8 mouse cellular contexts compared by ENCODE assay signal in the genomic region with DNA sequence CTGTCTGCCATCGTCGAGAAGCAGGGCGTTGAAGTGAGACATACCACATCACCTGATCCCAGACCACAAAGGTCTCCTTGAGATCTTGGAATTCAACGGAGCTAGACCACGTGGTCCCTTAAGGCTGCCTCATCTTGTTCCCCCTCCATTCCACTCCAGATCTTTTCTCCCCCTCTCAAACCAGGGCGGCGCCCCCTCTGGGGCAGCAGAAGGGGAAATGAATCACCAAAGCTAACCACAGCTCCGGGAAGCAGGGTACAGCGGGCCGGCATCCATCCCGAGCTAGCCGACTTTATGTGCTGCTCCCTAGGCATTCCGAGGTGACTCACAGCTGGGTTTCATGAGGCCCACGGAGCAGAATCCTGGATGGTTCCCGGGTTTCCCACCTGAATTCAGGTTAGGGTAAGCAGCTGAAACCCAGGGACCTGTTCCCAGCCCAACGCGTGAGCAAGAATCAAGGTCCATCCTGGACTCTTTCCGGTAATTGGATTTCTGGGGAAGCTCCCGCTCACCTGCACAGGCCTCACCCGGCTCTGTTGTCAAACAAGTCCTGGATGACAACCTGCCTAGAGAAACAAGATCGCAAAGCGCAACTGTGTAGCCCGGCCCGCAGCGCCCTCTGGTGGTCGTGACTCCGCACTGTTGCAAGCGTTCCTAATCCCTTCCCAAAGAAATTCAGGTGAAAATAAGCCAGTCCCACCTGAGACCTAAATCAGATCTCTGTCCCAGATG. TPM values are rescaled to one million over a fixed set of nuclear protein-coding genes. Genes with fewer than 3 reads are reported as not detected.
DNase-seq lines count a peak whose midpoint lies in the region; ATAC-seq lines count a peak whose summit lies in the region.

TSS of gene Slc35e4 (minus strand) at position 556 of the 732 bp plus-strand sequence.

- peak; percentile 72 for ATAC-seq in hindbrain, embryonic 16.5 days

- peak within 1 kb of the TSS; percentile 88 for H3K27ac ChIP-seq in hindbrain, embryonic 16.5 days (ENCODE audit: low read depth, low read length)
- peak within 1 kb of the TSS; percentile 91 for H3K27ac ChIP-seq in macrophage

- peaks cover 40% of the 10 kb centered on the region for H3K4me1 ChIP-seq in hindbrain, embryonic 16.5 days (ENCODE audit: control insufficient read depth, insufficient read depth, low read depth, low read length)

- H3K79me2 ChIP-seq in macrophage (ENCODE audit: inconsistent target): peaks cover 42% of the 10 kb centered on the region

- no peaks in the 10 kb centered on the region for H3K27me3 ChIP-seq in hindbrain, embryonic 16.5 days (replicated peaks; ENCODE audit: control insufficient read depth, insufficient read depth, low read length)

- peak within 1 kb of the TSS; percentile 78 for H3K4me3 ChIP-seq in hindbrain, embryonic 16.5 days (ENCODE audit: low read length)
- H3K4me3 ChIP-seq in macrophage (ENCODE audit: inconsistent target): peak within 1 kb of the TSS; percentile 86

- no peaks in the 10 kb centered on the region for H3K9me3 ChIP-seq in hindbrain, embryonic 16.5 days (ENCODE audit: control insufficient read depth, low read length)

- DNase-seq in T-cell, adult 2 months (ENCODE audit: low spot score): peak; percentile 68
- peak; percentile 94 to 95 for DNase-seq in cerebellum, postnatal 36 days
- DNase-seq in gastrocnemius, adult 18-20 months (ENCODE audit: low spot score): peak; percentile 80
- DNase-seq in left cerebral cortex, adult 18-20 months (ENCODE audit: low spot score in 2 of 2): peak; percentile 81 to 87
- DNase-seq in retina, postnatal 7 days (ENCODE audit: low read depth, low spot score): peak; percentile 68
- DNase-seq in urinary bladder, adult 2 months (ENCODE audit: low spot score): peak; percentile 78

- no peaks in the 10 kb centered on the region for H3K36me3 ChIP-seq in hindbrain, embryonic 16.5 days (ENCODE audit: control insufficient read depth, insufficient read depth, low read length)
- peaks cover 3% of the 10 kb centered on the region; the same call in 1 of the 2 replicates for H3K36me3 ChIP-seq in macrophage (ENCODE audit: inconsistent target)

- WGBS in hindbrain, embryonic 16.5 days: under 1% methylated on average over 28 of the region's 28 CpGs
- 0% methylated on average over 24 of the region's 28 CpGs for WGBS in macrophage (ENCODE audit: missing documents)

- peak within 1 kb of the TSS; percentile 79 for H3K9ac ChIP-seq in hindbrain, embryonic 16.5 days (ENCODE audit: low read depth, low read length)

- peak within 1 kb of the TSS; percentile 94 for H3K4me2 ChIP-seq in hindbrain, embryonic 16.5 days (ENCODE audit: low read length)

RNA-seq across cellular contexts. Expression of gene Slc35e4, which starts in this region (rescaled TPM):
- total RNA-seq in gastrocnemius, adult 18-20 months (2021): 10 to 100 TPM; 16.5 to 30.9 TPM
- polyA plus RNA-seq in hindbrain, embryonic 16.5 days (2015; fragmentation: Nextera tagmentation; extraction: Ambion mirVana): 20.5 and 22.2 TPM in 2 replicates
- total RNA-seq in left cerebral cortex, adult 18-20 months (2021): 10 to 100 TPM; 19.0 to 20.0 TPM
- 10 to 100 TPM in 4 of 26 experiments, 1 to 10 TPM in 22; 2.2 to 16.6 (median 5.0) TPM for total RNA-seq in macrophage (2018; cell fraction: chromatin; rRNA removed)
- total RNA-seq in macrophage (2018; cell fraction: cytosol; rRNA removed): 10 to 100 TPM in 15 of 26 experiments, 1 to 10 TPM in 11; 5.3 to 27.6 (median 13.8) TPM
- 10 to 100 TPM in 15 of 26 experiments, 1 to 10 TPM in 11; 5.4 to 25.1 (median 10.6) TPM for total RNA-seq in macrophage (2018; cell fraction: nucleus; rRNA removed)
- polyA plus RNA-seq in macrophage (2018): 7.6 to 21.0 TPM (median 11.5 TPM) in 3 replicates
- 10.4 and 13.0 TPM in 2 replicates for polyA plus RNA-seq in urinary bladder, adult 2 months (2012; rRNA removed)

Comparison
In these comparisons a context has a peak if more than half of its experiments do, and no peak if none do; other contexts are left out.
1. Peak in every context shown above with its lines: DNase-seq, ATAC-seq, H3K4me3 ChIP-seq and H3K27ac ChIP-seq.